Mouse (Mus musculus) monocyte, adult 59 days (primary cell): Measurements from ENCODE around the gene Scgb2b24. TPM values are rescaled to one million over a fixed set of nuclear protein-coding genes. Genes with fewer than 3 reads are reported as not detected.

ENCODE experiments used
- total RNA-seq, 2 experiments: library from RNA; stranded (reverse); gene quantifications; one replicate each; pipeline ENCODE4 v1.2.4; 2023

Scgb2b24 gene
- total RNA-seq: not detected

GRCm38 (mm10) chr7:33739212-33739611 lies at the start of gene Scgb2b24:
TSS of gene Scgb2b24 (minus strand) at chr7:33739312.

GRCm38 (mm10) chr7:33743499-33743898 lies 4.4 kb upstream of the Scgb2b24 start, which contains the start of gene Scgb1b24:
TSS of gene Scgb1b24 (plus strand) at chr7:33743799.

Other genes starting within 250 kb of the Scgb2b24 start
- not detected for gene Scgb2b21, start 218.9 kb downstream of the Scgb2b24 start, total RNA-seq
- gene Scgb1b24, start 4.5 kb upstream of the Scgb2b24 start, total RNA-seq: not detected
- not detected for gene Scgb2b26, start 205.7 kb upstream of the Scgb2b24 start, total RNA-seq